Mouse (Mus musculus): ENCODE data around the gene Rbm20.

Rbm20 gene

DNA sequence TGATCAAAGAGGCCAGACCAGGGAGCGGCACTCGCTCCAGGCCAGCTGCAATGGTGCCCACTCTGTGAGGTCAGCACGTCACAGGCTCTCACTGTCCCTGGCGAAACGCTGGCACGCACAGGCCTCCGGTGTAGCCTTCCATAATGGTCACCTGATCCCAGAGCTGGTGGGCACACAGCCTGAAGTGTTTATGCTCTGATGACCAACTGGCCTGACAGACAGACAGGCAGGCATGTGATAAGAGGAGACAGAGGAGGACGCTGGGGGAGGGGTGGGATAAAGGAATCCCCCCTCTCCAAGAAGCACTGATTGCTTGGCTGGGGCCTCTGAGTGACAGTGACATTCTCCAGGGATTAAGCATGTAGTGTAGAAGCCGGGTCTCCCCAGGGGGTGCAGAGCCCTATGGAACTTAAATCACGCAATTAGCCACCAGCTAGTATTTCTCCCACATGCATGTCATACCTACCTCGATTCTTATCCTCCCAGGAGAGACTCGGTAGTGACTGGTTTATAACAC lies 6.4 kb upstream of the Rbm20 start:
- DNase-seq (ENCODE audit: low read depth, low spot score) = no peak

DNA sequence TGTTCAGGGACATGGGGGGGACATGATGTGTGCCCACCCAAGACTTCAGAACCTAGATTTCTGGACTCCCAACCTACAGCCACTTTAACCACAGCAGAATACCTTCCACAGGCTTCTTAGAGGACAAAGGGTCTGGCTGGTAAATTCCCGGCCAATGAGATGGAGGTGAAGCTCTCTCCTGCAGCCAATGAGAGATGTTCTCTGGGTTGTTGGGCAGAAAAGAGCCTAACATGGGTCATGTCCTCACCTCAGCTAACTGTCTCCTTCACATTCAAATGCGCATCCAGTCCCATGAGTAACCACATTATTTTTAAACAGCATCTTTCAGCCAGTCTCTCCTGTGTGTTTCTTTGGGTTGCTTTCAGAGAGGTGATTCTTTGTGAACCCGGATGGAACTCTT lies 5.7 kb upstream of the Rbm20 start:
- peak; percentile 47 for DNase-seq (ENCODE audit: low read depth, low spot score)

DNA sequence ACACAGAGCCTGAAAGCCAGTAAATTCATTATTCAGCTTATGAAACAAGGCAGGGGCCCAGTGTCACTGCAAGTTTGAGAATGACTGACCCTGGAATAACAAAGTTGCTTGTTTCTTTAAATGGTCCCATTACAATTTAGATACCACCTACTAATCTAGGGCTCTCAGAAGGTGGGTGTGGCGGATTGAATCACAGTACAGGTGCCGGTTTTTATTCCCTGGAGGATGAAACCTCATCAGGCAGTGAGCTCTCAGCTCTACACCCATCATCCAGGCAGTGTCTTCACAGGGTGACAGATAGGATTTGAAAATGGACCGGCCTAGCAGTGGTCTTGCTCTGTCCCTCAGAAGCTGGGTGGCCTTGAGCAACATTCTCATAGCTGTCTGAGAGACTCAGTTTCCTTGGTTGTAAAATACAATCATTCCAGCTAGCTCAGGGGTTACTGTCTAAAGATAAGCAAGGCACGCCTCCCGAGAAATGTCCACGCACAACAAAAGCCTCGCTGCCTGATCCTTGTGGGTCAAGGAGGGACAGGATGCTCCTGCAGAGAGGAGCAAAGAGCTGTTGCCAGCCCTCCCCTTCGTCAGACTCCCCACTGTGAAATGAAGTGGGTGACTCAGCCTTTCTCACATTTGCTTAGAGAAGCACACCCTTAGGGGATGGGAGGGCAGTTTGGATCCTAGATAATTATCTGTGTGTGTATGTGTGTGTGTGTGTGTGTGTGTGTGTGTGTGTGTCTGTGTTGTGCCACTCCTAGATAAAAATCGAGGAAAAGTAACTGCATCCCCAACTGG lies 2.8 kb upstream of the Rbm20 start:
- DNase-seq (ENCODE audit: low read depth, low spot score) = peak; percentile 69

DNA sequence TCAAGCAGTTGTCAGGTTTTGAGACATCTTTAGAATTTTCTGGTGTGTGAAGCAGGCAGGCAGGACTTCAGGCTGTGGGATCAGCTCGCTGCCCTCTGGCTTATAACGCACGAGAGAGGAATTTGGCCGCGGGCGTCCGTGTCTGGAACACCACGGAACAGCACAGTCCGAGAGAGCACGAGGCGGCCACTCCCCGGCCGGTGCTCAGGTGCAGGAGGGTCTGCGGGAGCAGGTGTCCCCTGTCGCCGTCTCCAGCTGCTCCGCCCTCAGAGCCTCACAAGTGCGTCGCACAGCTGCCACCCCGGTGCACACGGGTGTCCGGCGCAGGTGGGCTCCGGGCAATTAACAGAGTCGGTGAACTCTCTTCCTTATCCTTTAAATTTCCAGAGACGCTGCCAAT lies 878 bp upstream of the Rbm20 start:
- DNase-seq (ENCODE audit: low read depth, low spot score) = peak; percentile 52

DNA sequence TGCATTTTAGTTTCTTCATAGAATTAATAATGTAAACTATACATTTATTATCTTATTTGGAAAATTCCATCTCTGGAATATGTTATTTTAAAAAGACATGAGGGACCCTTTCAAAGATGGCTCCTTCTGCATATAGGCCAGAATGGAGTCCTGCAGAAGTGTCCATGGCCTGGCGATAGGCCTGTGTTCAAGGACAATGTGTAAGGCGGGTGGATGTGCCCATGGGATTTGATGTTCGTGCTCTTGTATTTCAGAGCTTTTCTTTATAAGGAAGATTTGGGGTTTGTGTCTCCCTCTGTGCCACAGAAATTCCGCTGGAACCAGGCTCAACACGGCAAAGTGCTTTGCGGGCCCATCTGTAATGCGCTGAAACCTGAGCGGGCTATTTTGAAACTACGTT lies 2.1 kb downstream of the Rbm20 start:
- no peak for DNase-seq (ENCODE audit: low read depth, low spot score)

DNA sequence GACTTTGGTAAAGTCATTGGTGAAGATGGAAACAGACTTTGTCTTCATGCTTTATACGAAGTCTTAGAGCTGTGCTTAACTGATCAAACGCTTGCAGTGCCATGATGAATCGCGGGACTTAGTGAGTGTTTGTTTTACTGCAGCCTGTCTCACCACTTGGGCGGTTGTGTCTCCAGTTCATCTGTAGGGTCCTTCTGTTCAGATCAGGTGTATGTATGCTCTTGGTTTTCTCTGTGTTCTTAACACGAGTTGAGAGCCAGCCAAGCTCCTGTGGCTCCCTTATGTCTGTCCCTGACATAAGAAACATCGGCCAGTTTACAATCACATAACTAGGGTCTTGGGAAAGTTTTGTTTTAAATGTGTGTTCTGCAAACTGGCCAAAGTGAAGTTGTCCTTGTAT lies 2.9 kb downstream of the Rbm20 start:
- DNase-seq (ENCODE audit: low read depth, low spot score) = no peak

DNA sequence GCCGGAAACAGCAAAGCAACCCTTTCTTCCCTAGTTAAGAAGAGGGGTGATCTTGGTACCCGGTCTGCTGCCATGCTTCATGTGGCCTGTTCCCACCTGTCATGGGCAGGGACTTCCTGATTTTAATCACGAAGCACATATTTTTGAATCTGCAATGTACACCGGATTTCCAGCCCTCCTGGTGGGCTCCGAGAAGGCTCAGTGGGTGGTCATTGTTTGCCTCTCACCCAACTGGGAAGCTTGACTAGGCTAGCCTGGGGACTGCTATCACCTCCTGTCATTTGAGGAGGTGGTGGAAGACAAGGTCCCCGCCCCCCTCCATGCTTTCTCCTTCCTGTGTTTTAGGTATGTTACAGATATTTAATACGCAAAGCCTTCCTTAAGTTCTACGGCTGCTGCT lies 5.3 kb downstream of the Rbm20 start:
- DNase-seq (ENCODE audit: low read depth, low spot score) = no peak

DNA sequence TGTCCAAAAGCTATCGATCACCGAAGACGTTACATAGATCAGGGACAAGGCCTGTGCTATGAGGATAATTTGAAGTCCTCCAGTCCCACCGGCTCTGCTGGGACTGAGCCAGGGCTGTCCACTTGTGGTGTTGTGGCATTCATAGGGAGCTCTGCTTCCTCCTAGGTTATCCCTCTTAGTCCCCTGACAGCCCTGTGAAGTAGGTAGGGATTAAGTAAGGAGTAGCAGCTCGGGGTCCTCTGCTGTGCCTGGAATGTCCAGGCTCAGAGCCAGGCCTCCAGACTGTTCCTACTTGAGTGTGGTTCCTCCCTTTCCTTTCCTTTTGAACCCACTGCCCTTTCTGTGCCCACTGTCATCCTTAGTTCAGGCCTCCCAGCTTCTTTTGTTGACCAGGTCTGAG lies 10.5 kb downstream of the Rbm20 start:
- DNase-seq (ENCODE audit: low read depth, low spot score) = no peak

DNA sequence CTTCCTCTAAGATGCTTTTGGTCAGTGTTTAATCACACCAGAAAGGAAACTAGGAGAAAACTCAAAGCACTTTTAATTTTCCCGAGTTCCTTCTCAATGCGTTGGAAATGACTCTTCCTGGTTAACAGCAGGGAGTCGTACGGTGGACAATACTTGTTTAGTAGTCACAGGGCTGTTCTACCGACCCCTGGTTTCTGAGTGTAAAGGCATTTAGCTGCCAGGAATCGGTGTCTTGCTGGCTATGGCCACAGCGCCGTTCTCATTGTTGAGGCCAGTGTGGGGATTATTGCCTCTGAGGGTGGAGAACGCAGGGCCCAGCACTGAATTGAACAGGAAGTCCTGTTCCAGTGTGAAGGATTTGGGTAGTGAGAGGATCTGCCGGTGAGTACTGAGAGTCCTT lies 13.7 kb downstream of the Rbm20 start:
- DNase-seq (ENCODE audit: low read depth, low spot score) = peak; percentile 52

DNA sequence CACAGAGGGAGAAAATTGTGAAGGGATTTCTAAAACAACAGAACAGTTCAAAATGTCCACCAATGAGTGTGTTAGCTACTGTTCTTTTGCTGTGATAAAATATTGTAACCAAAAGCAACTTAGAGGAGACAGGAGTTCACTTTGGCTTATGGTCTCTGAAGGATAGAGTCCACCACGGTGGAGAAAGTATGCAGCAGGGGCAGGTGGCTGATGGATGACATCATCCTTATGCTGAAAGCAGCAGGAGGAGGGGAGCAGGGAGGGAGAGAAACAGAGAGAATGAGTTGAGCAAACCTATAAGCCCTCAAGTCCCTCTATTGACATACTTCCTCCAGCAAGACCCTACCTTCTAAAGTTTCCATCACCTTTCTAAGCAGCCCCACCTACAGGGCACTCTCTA lies 16.9 kb downstream of the Rbm20 start:
- DNase-seq (ENCODE audit: low read depth, low spot score) = no peak

DNA sequence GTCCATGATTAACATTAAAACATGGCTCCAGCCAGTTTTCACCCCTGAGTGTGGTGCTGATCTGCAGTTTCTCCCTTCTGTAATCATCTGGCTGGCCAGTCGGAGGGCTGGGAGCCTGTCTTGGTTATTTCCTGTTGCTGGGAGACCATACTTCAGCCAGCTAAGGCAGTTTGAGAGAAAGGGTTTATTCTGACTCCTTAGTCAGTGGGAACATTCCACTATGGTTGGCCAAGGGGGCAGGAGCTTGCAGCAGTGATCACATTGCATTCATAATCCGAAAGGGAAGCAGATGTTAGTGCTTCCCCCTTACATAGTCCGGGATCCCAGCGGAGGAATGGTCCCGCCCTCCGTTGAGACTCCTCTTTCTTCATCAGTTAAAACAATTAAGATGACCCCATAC lies 19.0 kb downstream of the Rbm20 start:
- DNase-seq (ENCODE audit: low read depth, low spot score) = no peak

DNA sequence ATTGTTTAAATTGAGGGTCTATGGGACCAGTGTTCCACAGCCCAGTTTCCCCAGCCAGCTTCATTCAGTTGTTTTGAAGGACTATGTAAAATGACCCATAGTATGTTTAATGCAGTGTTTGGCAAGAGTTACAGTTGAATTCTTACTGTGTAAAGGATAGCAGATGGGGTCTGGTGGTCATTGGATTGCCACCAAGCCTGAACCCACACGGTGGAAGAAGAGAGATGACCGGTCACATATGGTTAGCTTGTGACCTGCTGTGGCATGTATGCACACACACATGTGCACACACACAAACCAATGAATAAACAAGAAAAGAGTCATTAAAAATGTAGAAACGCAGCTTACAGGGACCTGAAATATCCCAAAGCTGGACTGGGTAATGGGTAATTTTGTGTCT lies 19.5 kb downstream of the Rbm20 start:
- no peak for DNase-seq (ENCODE audit: low read depth, low spot score)

DNA sequence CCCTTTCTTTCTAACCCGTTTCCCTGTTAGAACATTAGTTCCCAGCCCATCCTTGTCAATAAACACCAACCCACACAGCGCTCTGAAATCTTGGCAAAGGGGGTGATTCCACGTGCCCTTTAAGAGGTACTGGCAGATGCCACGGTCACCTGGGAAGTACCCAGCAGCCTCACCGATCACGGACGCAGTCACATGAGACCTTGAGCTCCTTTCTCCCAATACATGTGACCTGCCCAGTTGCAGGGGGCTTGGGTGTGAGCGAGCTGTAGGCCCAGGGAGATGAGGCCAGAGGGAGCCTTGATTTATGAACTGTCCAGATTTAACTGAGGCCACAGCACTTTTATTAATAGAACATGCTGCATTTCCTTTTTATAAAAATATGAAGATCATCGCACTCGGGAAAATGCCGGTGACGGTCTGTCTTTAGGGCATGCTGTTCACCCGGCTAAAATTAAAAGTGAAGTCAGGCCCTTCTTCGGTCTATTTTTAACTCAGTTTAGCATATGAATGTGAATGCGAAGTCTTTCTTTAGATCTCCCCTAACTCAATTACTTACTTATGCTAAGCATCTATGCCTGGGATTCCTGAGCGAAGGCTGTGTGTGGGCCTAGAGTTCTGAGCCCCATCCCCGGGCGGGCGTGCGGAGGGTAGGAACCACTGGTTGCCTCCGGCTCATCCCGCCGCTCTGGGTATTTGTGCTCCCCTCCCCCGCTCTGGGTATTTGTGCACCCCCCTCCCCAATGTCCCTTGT lies 20.4 kb downstream of the Rbm20 start:
- peak; percentile 78 for DNase-seq (ENCODE audit: low read depth, low spot score)

DNA sequence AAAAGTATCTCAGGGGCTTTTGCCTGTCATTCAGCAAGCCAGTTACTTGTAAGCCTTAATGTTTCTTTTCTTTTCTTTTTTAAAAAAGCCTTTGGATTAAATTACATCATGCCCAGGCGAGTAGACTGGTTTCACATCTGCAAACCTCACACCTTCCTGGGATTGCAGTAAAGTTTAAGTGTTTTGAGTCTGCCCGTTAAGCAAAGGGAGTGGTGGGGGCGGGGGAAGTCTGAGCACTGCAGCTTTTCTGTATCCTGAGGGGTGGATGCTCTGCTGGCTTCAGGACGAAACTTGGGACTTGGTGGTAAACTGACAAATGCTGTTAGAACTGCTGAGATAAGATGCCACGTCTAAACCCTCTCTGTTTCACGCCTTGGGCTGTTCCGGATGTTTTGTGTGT lies 22.6 kb downstream of the Rbm20 start:
- DNase-seq (ENCODE audit: low read depth, low spot score) = peak; percentile 21

DNA sequence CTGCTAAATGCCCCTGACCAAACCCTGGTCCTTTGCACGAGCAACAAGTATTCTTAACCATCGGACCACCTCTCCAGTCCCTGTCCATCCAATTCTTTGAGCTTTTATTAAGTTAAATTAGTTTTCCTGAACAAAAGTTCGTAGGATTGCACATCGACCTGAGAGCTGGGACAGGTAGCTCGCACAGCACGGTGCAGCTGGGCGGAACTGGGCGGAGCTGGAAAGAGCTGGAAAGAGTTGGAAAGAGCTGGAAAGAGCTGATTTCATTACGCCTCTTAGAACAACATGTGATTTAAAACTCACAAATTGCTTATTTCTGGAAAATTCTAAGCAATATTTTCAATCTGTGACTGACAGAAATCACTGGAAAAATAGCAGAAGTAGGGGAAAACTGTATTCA lies 24.3 kb downstream of the Rbm20 start:
- peak; percentile 42 for DNase-seq (ENCODE audit: low read depth, low spot score)

DNA sequence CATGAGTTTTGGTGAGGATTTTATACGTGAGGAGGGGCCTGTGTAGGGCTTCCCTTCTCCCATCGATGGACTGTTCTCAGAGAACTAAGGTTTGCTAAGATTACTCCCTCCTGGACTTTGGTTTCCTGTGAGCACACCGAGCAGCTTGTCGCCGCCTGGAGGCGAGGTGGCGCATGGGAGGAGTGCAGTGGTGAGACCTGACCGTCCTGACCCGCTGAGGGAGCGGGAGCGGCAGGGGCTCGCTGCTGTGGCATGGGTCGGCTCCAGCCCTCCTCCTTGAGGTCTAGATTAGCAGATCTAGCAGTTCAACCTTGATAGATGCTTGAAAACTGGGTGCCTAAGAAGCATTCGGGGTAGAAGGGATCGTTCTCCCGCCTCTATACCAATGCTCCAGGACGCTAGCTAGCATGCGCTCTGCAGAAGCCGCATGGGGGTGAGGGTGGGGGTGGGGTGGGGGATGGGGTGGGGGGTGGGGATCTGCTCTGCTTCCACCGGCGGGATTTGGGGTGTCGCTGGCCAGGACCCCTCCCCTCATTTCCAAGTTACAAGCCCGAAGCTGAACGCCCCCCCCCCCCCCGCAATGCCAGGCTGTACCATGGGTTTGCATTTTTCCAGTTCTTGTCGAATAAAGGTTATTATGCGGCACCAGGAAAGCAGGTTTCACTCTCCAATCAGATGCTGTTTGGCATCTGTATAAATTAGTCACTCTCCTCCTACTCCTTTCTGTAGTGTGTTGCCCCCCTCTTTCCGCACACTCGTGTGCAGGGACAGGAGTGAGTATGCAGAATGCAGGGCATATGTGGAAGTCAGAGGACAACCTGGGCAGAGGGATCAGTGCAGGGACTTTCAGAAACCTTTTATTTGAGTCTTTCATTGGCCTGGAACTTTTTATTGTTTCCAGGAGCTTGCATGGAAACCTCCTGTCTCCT lies 28.1 kb downstream of the Rbm20 start:
- peak; percentile 89 for DNase-seq (ENCODE audit: low read depth, low spot score)

DNA sequence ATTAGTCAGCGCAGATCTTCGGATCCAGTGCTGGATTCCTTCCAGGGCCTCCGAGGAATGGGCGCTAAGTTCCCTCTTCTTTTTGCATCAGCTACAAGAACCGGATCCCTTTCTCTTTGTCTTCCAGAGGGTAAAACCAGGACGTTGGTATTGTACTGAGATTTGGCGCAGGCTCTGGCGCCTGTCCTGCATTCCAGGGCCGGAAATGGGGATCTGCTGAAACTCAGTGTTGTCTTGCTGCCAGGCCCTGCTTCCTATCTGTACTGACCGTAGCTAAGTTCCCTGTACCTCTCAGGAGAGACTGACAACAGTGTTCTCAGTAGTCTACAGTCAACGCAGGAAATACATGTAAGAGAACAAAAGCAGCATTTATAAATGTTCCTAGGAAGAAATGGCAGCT lies 31.3 kb downstream of the Rbm20 start:
- DNase-seq (ENCODE audit: low read depth, low spot score) = no peak

DNA sequence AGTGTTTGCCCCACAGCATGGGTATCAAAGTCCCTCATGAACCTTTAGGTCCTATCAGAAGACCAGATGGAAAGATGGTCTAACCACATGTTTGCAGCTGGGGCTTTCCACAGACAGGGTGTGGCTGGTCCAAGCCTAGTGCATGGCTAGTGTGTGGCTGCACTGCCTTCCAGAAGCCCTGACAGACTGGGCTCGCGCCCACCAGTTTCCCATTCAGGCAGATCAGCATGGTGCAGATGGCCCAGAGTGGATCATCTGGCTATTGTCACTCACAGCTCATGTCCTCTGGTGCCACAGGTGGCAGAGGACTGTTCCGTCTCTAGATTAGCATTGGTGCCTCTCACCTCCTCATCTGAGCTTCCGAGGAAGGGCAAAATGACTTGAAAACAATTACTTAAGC lies 33.8 kb downstream of the Rbm20 start:
- DNase-seq (ENCODE audit: low read depth, low spot score) = no peak

DNA sequence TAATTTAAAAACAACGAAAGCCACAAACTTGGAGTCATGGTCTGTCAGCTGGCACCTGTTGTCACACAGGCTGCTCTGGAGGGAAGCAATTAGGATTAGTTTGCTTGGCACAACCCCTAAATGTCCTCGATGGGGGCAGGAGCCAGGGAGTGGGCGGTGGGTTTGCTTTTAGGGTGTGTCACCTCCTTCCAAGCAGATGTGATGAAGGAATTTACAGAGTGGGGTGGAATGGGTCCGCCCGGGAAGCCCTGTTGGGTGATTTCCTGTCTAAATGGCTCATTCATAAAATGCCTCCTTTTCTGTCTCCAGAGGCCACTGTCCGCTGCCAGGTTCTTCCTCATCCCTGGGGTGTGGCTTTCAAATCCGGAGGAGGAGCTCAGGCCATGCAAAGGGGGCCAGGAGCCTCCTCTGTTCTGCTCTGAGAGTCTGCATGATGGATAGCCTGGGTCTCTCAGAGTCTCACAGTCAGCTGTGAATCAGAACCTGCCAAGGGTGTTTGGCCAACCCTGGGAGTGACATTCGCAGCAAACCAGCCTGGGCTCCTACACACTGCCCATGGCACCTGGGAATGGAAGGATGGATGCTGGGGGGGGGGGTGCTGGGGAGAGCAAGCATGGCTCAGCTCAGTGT lies 34.3 kb downstream of the Rbm20 start:
- peak; percentile 67 for DNase-seq (ENCODE audit: low read depth, low spot score)

DNA sequence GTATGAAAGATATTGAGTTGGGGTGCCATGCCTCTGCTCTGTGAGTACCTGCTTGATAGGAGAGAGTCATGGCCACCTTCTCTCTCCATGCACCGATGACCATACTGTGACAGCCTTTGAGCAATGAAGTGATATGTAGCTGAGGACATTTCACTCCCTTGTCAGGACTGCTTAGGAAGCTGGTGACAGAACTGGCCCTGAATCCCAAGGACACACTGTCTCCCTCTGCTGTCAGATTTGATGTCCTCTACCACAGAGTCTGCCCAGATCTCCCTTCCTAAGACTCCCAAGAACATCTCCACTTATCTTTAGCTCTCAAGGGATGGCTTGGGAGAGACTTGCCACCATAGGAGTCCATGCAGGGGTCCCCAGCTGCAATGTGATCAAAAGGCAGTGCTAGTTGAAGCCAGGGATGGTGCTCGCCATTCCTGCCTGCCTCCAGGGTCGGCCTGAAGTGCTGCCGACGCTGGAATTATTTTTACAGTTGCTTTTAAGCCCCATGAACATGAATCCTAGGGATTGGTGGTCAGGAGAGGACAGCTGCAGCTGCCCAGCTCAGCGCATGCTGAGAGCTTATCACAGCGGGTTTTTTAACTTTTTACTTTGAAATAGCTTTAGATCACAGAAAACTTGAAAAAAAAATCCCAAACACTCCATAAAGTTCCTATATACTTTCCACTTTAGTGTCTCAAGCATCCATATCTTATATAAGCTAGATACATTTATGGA lies 35.4 kb downstream of the Rbm20 start:
- no peak for DNase-seq (ENCODE audit: low read depth, low spot score)

DNA sequence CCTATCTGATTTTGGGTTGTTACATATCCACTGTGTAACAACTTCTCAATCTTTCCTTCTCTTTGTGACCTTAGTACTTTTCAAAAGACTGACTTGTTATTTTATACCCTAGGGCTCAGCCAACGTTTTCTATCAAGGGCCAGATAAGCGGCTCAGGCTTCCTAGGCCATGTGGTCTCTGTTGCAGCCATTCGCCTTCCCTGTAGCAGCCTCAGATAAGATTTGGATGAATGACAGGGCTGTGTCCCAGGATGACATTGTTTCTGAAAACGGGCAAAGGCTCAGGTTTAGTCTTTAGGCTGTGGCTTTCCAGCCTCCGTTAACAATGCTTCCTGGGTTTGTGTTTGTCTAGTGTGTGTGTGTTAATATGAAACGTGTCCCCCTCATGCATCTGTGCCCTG lies 36.3 kb downstream of the Rbm20 start:
- DNase-seq (ENCODE audit: low read depth, low spot score) = no peak

All from ZHBTc4 (cell line).